Mouse (Mus musculus) layer of hippocampus, adult 11-12 months (tissue): ENCODE results near the gene L3mbtl1.
A peak's percentile ranks its signal among the peaks of the same experiment; 100 is the strongest.
"Not testable (repeated sequence)": the region's sequence is repeated elsewhere in the genome, so short reads cannot be mapped to it uniquely, and the experiment has no call there.

Experiments
- DNase-seq: peaks from one replicate; pipeline ENCODE4 v3.0.0; 2022; ENCODE audit warnings: low spot score

The L3mbtl1 gene

DNA sequence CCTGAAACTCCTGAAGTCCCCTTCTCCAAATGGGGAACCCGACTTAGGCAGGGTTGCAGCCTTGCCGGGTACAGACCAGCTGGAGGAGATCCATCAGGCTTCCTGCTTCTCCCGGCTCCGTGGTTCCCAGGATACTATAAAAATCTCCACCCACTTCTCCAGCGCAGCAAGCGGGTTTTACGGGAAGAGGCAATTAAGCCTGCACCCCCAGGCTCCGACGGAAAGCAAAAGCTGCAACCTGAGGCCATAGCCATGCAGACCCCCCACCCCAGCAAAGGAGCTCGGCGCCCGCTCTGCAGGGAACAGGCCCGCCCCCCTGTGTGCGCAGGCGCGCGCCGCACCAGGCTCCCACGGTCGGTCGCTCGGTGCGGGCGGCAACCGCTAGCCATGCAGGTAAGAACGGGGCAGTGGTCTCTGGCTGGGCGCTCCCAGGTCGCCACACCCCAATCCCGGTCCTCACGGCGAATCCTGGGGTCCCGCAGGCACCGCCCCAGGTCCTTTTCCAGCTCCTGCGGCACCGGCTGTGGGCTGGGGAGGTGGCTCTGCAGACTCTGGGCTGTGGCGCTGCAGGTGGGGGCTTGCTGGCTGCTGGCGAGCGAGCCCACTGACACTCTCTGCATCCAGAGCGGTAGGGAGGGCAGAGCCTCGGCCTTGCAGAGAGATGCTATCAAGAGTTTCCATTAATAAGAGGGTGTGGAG, at the start of gene L3mbtl1:
Gene L3mbtl1 (plus strand): TSS at position 325 of the 699 bp plus-strand sequence.
- DNase-seq = peak; percentile 53

DNA sequence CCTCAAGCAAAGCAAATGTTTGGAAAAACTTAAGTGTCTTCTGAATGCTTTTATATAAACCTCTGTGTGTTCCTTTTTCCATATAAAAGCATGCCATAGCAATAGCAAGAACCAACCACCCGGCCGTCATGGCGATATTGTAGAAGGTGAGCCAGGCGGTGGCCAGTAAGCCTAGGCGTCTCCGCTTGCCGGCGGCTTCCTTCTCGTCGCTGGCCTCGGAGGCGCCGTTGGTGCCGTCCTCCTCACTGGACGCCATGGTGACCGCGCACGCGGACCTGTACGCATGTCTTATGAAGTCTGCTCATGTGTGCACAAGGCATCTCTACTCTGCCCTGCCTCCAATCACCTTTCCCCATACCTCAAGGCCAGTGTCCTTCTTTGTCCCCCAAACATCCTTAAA, 44.0 kb upstream of the L3mbtl1 start:
- not testable (repeated sequence) for DNase-seq

GRCm38 (mm10) chr2:162899880-162900589, 43.2 kb upstream of the L3mbtl1 start:
- no peak for DNase-seq

DNA sequence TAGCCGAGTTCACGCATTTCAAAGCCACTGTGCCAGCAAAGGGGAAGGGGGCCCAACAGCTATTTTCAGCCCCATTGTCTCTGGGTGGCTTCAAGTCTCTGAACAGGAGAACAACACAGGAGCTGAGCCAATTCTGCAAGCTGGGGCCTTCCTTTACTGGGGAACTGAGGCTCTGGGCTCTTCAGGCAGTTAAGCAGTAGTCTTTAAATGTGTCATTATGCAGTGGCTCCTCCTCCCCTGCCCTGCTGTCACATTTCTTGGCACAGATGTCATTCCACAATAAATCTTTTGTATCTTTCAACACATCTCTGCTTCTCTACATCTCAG, 42.7 kb upstream of the L3mbtl1 start:
- DNase-seq = no peak

- no peak for DNase-seq
These were observed 37.4 kb upstream of the L3mbtl1 start for GRCm38 (mm10) chr2:162905902-162906301.

DNA sequence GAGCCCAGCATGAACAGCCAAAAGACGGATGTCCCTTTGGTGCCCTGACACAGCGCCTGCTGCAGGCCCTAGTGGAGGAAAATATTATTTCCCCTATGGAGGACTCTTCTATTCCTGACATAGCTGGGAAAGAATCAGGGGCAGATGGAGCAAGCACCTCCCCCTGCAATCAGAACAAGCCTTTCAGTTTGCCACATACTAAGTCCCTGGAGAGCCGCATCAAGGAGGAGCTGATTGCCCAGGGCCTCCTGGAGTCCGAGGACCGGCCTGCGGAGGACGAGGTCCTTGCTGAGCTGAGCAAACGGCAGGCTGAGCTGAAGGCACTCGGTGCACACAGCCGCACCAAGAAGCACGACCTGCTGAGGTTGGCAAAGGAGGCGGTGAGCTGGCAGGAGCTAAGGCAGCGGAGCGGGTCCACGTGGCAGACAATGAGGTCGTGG, 35.2 kb upstream of the L3mbtl1 start:
- DNase-seq = no peak

DNA sequence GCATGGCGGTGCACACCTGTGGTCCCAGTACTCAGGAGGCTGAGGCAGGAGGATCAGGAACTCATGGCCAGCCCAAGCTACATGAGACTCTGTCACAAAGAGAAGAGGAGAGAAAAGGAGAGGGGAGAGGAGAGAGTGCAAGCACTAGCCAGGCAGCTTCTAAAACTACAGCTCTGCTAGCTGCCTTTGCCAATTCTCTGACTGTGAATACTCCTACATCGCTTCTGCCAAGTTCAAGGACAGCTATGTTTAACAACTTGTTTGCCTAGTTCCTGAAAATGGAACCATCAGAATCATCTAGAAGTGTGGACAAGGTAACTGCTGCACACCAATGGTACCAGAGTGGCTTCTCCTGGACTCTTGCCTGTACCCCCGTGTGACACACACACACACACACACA, 29.2 kb upstream of the L3mbtl1 start:
- DNase-seq = no peak

DNA sequence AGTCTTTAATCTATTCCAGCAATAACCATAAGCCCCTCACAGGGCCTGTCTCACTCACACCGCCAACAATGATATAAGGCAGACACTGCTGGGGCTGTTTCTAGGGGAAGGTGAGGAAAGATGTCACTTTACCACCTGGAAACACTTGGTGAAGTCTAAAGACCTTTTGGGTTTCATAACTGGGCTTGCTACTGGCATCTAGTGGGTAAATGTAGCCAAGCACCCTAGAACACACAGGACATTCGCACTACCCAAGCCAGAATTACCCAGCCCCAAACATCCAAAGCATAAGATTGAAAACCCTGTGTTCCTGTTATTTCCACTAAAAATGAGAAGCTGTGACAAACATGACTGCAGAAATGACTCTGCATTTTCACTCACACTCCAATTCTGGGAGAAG, 28.8 kb upstream of the L3mbtl1 start:
- no peak for DNase-seq

- DNase-seq = no peak
These were observed 23.3 kb upstream of the L3mbtl1 start for GRCm38 (mm10) chr2:162919926-162920325.

DNA sequence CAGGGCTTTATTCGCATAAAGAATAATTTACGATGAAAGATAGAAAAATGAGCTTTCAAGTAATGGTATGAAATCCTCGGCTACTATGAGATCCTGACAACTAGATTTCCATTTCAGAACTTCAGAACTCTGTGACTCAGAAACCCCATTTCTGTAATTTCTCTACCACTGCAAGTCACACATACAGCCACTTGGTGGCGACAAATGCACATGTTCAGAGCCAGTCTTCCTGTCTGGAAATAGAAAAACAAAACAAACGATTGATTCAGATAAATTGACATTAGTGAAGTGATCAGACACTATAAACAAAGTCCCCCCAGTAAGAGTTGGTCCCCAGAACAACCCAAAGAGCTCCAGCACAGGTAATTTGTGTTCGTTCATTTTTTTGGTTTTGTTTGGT, 21.1 kb upstream of the L3mbtl1 start:
- DNase-seq = peak; percentile 62

- DNase-seq = peak; percentile 44
These were observed 20.4 kb upstream of the L3mbtl1 start for GRCm38 (mm10) chr2:162922834-162923233.

- DNase-seq = no peak
These were observed 19.1 kb upstream of the L3mbtl1 start for GRCm38 (mm10) chr2:162924126-162924525.

- DNase-seq = no peak
These were observed 15.2 kb upstream of the L3mbtl1 start for GRCm38 (mm10) chr2:162927918-162928585.

- DNase-seq = no peak
These were observed 13.6 kb upstream of the L3mbtl1 start for GRCm38 (mm10) chr2:162929704-162930103.

DNA sequence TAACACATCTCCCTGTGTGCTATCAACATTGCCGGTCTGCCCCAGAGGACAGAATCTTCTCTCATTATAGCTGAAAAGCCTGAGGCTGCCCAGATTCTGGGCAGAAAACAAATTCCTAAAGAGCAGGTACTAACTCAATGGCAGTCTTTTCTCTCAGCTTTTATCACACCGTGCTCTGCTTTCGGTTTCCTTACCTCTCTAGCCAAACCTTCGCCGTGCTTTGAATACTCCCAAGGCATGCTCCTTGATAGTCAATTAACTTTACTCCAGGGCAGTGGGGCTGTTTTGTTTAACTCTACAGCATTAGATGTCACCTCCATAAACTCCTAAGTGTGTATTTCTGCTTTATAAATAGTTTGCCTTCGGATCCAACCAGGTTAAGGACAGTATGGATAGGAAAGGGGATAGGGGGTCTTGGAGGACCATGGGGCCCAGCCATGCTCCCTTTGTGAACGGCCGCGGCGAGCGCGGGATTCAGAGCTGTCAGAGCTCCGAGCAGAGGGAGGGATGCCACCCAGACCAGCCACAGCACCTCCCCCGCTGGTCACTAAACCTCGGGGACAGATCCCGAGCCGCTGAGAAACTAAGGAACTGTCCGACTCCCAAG, 12.7 kb upstream of the L3mbtl1 start:
- DNase-seq = no peak

- peak; percentile 91 for DNase-seq
These were observed 12.1 kb upstream of the L3mbtl1 start, which contains the start of gene Srsf6 for GRCm38 (mm10) chr2:162931123-162931673. Gene Srsf6, plus strand, starts transcription at chr2:162931528.

DNA sequence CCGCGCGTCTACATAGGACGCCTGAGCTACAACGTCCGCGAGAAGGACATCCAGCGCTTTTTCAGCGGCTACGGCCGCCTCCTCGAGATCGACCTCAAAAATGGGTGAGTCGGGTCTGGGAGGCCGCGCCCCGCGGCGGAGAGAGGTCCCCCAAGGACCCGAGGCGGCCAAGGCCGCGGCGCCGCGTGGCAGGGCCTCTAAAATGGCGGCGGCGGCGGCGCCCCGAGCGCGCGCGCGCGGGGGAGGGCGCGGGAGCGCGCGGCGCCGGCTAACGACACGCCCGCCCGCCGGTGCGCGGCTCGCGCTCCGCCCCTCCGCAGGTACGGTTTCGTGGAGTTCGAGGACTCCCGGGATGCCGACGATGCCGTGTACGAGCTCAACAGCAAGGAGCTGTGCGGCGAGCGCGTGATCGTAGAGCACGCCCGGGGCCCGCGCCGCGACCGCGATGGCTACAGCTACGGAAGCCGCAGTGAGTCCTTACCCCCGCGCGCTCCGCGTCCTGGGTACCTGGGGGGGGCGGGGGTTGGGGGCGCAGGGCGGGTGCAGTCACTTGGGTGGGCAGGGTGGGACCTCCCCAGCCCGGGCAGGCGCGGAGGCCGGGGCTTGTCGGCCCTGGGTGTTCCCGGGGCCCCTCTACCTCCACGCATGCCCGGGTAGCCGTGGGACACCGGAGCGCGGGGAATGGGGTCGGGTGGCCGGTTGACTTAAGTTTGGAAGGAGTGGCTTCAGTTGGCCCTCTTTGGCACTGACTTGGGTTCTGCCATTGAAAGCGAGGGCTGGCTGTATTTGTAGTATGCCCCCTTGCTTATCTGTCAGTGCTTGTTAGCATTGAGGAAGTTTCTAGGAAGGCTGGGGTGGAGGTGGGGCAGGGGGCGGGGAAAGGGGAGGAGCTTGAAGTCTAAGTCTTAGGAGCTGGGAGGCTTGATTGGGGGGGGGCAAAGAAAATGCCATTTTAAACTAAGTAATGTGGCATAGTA, 11.3 kb upstream of the L3mbtl1 start:
- DNase-seq = peak; percentile 63

- DNase-seq = no peak
These were observed 10.6 kb upstream of the L3mbtl1 start for GRCm38 (mm10) chr2:162932706-162933105.

DNA sequence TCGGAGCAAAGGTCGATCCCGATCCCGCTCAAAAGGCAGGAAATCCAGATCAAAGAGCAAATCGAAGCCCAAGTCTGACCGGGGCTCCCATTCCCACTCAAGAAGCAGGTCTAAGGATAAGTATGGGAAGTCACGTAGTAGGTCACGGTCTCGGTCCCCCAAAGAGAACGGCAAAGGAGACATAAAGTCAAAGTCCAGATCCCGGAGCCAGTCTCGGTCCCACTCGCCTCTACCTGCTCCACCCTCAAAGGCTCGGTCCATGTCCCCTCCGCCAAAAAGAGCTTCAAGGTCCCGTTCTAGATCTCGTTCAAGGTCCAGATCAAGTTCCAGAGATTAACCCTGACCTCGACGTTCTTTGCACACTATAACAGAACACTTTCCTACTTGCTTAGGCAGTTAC, 8.9 kb upstream of the L3mbtl1 start:
- no peak for DNase-seq

GRCm38 (mm10) chr2:162935700-162936099, 7.6 kb upstream of the L3mbtl1 start:
- DNase-seq = no peak

DNA sequence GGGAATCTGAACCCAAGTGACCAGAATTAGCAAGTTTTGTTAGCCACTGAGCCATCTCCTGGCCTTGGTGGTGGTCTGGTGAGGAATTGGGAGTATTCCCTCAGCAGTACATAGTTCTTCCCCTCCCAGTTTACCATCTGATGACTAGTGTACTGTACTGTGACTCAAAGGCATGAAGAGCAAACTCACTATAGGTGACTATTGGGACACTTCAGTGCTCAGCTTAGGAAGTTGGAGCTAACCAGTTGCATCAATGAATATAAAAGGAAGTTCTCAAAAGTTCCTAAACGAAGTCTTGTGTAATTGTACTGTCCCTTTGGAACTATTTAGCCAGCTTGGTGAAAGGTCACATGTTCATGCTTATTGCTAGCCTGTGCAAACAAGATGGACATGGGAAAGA, 3.7 kb upstream of the L3mbtl1 start:
- DNase-seq = no peak
